Mouse (Mus musculus) cerebellum, postnatal 4 days (tissue): ENCODE measurements around the gene Map7.
A peak's percentile ranks its signal among the peaks of the same experiment; 100 is the strongest.

ENCODE experiments used
- DNase-seq, 2 experiments: peaks; one replicate each; pipeline ENCODE4 v3.0.0; 2022; ENCODE audit warnings: low spot score in 2 of 2, mixed read lengths in 1 of 2

The Map7 gene

GRCm38 (mm10) chr10:20234466-20234865 is 86.2 kb downstream of the Map7 start:
- no peak for DNase-seq

DNA sequence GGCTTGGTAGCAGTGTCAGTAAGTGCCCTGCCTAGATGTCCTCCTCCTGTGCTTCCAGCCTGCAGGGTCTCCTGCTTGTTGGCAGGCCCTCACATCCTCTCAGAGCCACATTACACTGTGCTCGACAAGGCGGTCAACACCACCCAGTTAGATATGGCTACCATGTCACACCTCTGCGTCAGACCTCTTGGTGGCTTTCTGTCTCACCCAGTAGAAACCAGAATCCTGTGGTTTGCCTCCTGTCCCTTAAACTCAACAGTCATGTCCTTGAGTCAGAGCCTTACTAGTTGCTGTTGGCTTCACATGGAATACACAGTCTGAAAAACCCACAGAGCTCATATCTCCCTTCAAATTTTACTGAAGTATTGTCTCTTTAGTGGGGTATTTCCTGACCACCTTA is 87.4 kb downstream of the Map7 start:
- no peak for DNase-seq

DNA sequence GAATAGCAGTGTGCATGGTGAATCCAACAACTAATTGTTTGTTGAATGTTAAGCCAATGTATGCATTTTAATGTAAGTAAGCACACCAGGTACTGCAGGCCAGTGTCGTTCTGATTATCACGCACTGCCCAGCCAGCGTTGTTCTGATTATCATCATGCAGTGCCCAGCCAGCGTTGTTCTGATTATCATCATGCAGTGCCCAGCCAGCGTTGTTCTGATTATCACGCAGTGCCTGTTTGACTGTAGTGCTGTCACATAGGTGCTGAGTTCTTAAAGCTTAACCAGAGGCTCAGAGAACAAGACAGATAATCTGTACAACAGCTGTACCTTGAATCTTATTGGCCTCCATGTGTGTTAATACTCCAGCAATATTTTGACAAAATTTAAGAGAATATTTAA is 88.0 kb downstream of the Map7 start:
- no peak for DNase-seq

GRCm38 (mm10) chr10:20238281-20238680 is 90.0 kb downstream of the Map7 start:
- DNase-seq, result no peak

- DNase-seq, result no peak
Measured at GRCm38 (mm10) chr10:20240858-20241257, 92.6 kb downstream of the Map7 start.

DNA sequence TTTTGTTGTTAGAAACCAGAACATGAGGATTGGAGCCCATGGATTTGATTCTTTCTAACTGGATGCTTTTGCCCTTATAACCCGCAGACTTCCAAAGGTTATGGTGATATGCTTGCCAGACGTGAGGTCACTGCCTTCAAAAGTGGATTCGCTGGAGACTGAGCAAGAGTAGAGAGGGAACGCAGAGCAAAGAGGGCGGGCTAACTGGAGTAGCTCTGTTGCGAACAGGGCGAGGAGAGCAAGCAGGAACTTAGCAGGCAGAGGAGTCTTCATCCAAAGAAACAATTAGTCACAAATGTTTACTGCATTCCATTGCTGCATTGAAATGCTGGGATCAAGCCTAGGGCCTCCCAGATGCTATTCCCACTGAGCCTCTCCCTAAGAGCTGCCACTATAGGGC is 95.0 kb downstream of the Map7 start:
- DNase-seq, result no peak

- DNase-seq, result no peak
Measured at GRCm38 (mm10) chr10:20245082-20245481, 96.8 kb downstream of the Map7 start.

GRCm38 (mm10) chr10:20249091-20249490 is 100.8 kb downstream of the Map7 start:
- no peak for DNase-seq

- no peak for DNase-seq
Measured at GRCm38 (mm10) chr10:20255579-20255978, 107.3 kb downstream of the Map7 start.

DNA sequence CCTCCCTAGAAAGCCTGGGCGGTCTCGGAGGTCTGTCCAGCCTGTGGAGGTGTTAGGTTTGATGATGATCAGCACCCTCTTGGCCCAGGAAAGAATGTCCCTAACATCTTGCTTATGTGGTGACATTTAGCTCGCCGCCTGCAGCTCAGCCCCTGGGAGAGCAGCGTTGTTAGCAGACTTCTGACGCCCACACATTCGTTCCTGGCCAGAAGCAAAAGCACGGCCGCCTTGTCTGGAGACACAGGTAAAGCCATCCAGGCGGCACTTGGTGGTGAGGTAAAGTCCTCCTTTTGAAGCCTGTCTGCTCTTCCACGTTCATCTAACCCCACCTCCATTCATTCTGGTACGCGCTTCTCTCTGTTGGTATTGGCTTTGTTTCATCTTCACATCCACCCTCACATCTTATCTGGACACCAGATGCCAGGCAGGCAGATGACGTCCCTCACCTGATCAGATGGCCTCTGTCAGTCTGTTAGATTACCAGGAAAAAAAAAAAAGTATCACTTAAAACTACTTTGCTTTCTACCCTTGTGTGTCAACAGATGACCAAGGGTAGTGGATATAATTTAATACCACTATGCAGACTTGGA is 108.9 kb downstream of the Map7 start:
- no peak for DNase-seq

DNA sequence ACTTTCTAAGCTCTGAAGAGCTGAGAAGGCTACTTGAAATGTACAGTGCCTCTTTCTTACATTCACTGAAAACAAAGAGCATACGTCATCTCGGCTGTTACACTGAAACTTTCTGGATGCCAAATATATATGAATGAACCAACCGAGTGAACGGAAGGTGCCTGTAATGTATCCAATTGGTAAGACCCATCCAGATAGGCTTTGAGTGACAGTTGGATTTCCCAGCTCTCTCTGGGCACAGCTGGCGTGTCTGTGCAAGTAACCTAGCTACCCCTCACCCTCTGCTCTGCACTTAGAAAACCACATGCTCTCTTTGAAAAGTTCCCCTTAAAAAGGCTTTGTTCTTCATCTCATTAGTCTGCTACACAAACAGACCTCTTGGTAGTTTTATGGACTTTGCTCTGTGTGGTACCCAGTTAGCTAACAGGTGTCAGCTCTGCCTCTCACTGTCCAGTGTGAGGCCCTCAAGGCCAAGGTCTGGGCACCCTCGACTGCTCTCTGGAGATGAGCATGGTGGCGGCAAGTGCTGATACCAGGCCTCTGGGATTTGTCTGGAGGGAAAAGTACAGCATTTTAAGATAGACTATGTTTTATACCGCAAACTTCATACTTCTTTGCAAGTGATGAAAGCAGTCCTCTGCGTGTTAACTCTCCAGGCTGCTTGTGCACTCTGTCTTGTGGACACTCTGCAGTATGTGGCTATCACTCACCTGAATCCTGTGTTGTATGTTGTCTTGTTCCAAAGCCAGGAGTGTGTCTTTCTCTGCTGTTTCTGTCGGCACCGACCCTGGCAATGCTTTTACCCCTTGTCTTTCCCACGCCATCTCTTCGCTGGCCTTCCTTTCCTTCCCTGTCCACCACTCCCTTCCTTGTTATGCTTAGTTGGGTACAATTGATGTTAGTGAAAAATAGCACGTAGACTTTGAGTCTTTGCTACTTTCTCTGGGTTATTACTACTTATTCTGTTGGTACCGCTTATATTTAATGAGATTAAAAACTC is 109.8 kb downstream of the Map7 start:
- no peak for DNase-seq

- DNase-seq, result no peak
Measured at GRCm38 (mm10) chr10:20259476-20259875, 111.2 kb downstream of the Map7 start.

DNA sequence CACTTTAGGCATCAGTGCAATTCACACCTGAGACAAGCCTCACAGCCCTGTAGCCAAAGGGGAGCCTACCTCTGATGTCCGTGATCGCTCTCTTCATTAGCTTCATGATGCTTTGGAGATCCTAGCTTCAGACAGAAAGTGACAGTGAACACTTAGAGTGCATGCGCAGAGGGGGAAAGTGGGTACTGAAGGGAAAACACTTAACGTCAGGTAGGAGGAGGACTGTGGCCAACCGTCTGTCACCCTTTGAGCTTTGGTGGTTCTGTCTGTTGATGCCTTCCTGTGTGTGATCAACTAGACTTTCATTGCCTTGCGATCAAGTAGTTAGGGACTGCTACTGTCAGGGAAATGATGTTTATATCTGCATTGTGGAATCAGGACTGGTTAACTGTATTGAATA is 114.6 kb downstream of the Map7 start:
- DNase-seq, result no peak

- no peak for DNase-seq
Measured at GRCm38 (mm10) chr10:20264479-20264878, 116.2 kb downstream of the Map7 start.

- DNase-seq, result no peak
Measured at GRCm38 (mm10) chr10:20267032-20267431, 118.8 kb downstream of the Map7 start.

DNA sequence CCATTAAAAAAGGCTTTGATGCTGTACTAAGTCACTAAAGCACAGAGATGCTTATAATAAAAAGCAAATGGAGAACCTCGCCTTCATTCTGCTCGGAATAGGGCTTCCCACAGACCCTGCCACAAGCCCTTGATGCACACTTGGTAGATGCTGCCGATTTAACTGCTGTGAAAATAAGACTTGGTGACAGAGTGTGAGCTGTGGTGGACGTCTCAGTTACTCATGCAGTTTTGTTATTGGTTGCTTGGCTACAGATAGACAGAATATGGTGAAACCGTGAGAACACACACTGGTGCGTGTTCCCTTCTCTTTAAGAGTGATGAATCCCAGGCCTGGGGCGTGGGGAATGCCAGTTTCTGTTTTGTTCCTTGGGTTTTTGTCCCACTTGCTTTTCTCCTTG is 120.7 kb downstream of the Map7 start:
- DNase-seq, result no peak

DNA sequence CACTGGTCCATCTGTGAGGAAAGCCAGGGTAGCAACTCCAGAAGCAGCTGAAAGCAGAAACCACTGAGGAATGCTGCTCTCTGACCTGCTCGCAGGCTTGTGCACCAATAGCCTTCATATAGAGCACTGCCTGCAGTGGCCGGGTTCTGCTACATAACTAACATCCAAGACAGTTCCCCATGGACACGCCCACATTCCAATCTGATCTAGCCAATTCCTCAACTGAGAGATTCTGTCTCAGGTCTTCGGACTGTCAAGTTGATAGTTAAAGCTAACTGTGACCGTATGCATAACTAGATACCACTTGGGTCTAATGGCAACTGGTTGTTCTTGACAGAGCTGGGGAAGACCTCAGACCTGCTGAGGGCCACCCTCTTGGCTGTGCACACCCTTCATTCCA is 124.1 kb downstream of the Map7 start:
- DNase-seq, result no peak

- no peak for DNase-seq
Measured at GRCm38 (mm10) chr10:20273278-20273677, 125.0 kb downstream of the Map7 start.

- DNase-seq, result no peak
Measured at GRCm38 (mm10) chr10:20274022-20274421, 125.8 kb downstream of the Map7 start.

GRCm38 (mm10) chr10:20281456-20281855 is 133.2 kb downstream of the Map7 start:
- no peak for DNase-seq

DNA sequence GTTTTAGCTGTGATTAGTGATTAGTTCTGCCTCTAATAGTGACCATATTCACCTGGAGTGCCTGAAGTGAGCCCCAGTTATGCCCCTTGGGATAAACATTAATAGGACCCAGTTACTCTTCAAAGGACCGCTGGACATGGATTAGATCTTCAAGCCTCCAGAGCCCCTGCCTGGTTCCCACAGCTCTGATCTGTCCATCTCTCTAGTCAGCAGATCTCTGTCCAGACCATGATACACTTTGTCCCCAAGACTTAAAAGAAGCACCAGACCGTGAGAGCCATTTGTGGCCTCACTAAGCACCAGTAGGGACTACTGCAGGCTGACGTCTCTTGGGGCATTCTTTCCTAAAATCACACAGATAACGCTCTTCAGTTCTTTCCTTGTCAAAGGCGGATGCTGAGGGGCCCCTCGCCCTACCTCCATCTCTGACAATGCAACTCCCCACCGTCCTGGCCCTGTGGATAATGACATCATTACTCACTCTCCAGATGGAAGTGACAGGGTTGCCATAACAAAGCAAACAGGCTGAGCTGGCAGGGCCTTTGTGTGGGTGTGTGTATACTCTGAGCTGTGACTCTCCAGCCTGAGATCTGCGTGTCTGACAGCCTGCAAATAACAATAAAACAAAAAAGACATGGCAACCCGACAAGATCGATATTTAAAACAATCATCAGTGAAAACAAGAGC is 137.2 kb downstream of the Map7 start:
- DNase-seq, result peak in 1 of 2 experiments; percentile 24

GRCm38 (mm10) chr10:20285994-20286836 is 137.9 kb downstream of the Map7 start:
- no peak for DNase-seq
